Mouse (Mus musculus): ENCODE measurements around the gene Elovl3.

GRCm38 (mm10) chr19:46182241-46182640, 50.5 kb downstream of the Elovl3 start:
- no peak for TF ChIP-seq CTCF (IDR thresholded peaks at IDR 0.05; ENCODE audit: low read depth, low read length)
- TF ChIP-seq POLR2A (IDR thresholded peaks at IDR 0.05; ENCODE audit: insufficient read depth, low read length), result no peak
- no peak for TF ChIP-seq EP300 (IDR thresholded peaks at IDR 0.05; ENCODE audit: insufficient read depth, low read depth, low read length)
